Mouse (Mus musculus) kidney, postnatal 0 days (tissue): ENCODE data around the gene Dck. TPM values are rescaled to one million over a fixed set of nuclear protein-coding genes. Genes with fewer than 3 reads are reported as not detected.

ENCODE experiments used
- ATAC-seq: fragments of 200-750 bp; cut with Nextera tagmentation; replicated peaks from 2 replicates; pipeline ENCODE4 v1.8.0; 2017; ENCODE audit warnings: low read depth, moderate number of reproducible peaks, moderate TSS enrichment, moderate library complexity; ENCODE audit not compliant: low FRiP score
- DNase-seq: peaks from one replicate; pipeline ENCODE4 v3.0.0-alpha.2; 2016; ENCODE audit warnings: low spot score
- H3K27ac ChIP-seq: fragments of 300-500 bp; sonication (generic); 2 replicates; pipeline ENCODE4 v1.5.1; 2014; ENCODE audit warnings: mild to moderate bottlenecking
- H3K27me3 ChIP-seq: fragments of 300-500 bp; sonication (generic); 2 replicates; pipeline ENCODE4 v1.6.1; 2014; ENCODE audit warnings: low read length, mixed read lengths; ENCODE audit not compliant: insufficient read depth
- H3K36me3 ChIP-seq: fragments of 300-500 bp; sonication (generic); 2 replicates; pipeline ENCODE4 v1.6.1; 2014; ENCODE audit warnings: low read length, mixed read lengths; ENCODE audit not compliant: insufficient read depth
- H3K4me1 ChIP-seq: fragments of 300-500 bp; sonication (generic); replicated peaks from 2 replicates; pipeline ENCODE4 v1.6.1; 2014; ENCODE audit warnings: antibody characterized with exemption, low read length, mixed read lengths; ENCODE audit not compliant: insufficient read depth
- H3K4me2 ChIP-seq: fragments of 300-500 bp; sonication (generic); 2 replicates; pipeline ENCODE4 v1.6.1; 2014; ENCODE audit warnings: mild to moderate bottlenecking, low read length, moderate library complexity, mixed read lengths
- H3K4me3 ChIP-seq: fragments of 300-500 bp; sonication (generic); replicated peaks from 2 replicates; pipeline ENCODE4 v1.5.1; 2014; ENCODE audit warnings: low read depth, low read length
- H3K9ac ChIP-seq: fragments of 300-500 bp; sonication (generic); 2 replicates; pipeline ENCODE4 v1.6.1; 2014; ENCODE audit warnings: low read depth, low read length
- H3K9me3 ChIP-seq: fragments of 300-500 bp; sonication (generic); replicated peaks from 2 replicates; pipeline ENCODE4 v1.6.1; 2016; ENCODE audit warnings: low read length, inconsistent platforms, mixed read lengths
- CTCF ChIP-seq: IDR thresholded peaks from 2 replicates; pipeline ENCODE4 v1.5.1; 2016; ENCODE audit warnings: antibody characterized with exemption, low read depth, mild to moderate bottlenecking, moderate library complexity
- WGBS: fragments of 180-500 bp; shearing (Covaris S2); extraction: QIAGEN DNeasy Blood & Tissue Kit; methylation state at CpG from one replicate; pipeline ENCODE4 v1.1.7; 2014; 5-methylcytosine and 5-hydroxymethylcytosine counted together
- polyA plus RNA-seq: library from polyadenylated mRNA; unstranded; fragments of >200 nt; fragmentation: Nextera tagmentation; extraction: Ambion mirVana; gene quantifications from 2 replicates; pipeline ENCODE4 v1.2.1, GENCODE M21; 2015

Dck gene
- polyA plus RNA-seq, 1 experiment from 2014 or later = 20.3 TPM

DNA sequence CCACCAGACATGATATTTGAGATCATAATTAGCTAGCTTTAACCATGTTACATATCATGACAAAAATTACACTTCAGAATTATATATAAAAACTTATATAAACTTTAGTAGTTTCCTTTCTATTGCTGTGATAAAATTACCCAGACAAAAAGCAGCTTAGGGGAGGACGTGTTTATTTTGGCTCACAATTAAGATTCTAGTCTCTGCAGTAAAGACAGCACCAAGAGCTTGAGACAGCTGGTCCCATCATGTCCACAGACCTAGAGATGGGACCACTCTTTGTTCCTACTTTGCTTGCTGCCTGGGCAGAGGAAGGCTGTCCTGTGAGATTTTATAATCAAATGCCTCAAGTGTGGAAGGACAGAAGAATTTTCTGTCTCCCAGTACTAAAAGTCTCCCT lies 20.3 kb downstream of the Dck start:
- Histone ChIP-seq H3K36me3 (0 out of 2 replicates have a peak, but pooled peaks cover 7% of the 10 kb centered on the region), H3K27ac (no peak overlapping the region), H3K9me3 (no peaks in the 10 kb centered on the region), H3K9ac (no peak overlapping the region), H3K27me3 (no peaks in the 10 kb centered on the region), H3K4me1 (no peaks in the 10 kb centered on the region), H3K4me2 (no peak overlapping the region), H3K4me3 (no peak overlapping the region)
- ATAC-seq (no peak), DNase-seq (peak; percentile 57)
- no peak for TF ChIP-seq CTCF
- WGBS = 69% methylated on average over 1 of the region's 1 CpGs

- no peak for TF ChIP-seq CTCF
- H3K27me3 ChIP-seq = no peaks in the 10 kb centered on the region
- 42% methylated on average over 9 of the region's 9 CpGs for WGBS
- H3K27ac ChIP-seq = no peak overlapping the region
- H3K9ac ChIP-seq = no peak overlapping the region
- H3K36me3 ChIP-seq = no peaks in the 10 kb centered on the region
- no peak overlapping the region for H3K4me2 ChIP-seq
- H3K4me3 ChIP-seq = no peak overlapping the region
- ATAC-seq (no peak), DNase-seq (no peak)
- H3K9me3 ChIP-seq = no peaks in the 10 kb centered on the region
- H3K4me1 ChIP-seq = no peaks in the 10 kb centered on the region
These were observed 25.9 kb downstream of the Dck start for GRCm38 (mm10) chr5:88790675-88791074.

DNA sequence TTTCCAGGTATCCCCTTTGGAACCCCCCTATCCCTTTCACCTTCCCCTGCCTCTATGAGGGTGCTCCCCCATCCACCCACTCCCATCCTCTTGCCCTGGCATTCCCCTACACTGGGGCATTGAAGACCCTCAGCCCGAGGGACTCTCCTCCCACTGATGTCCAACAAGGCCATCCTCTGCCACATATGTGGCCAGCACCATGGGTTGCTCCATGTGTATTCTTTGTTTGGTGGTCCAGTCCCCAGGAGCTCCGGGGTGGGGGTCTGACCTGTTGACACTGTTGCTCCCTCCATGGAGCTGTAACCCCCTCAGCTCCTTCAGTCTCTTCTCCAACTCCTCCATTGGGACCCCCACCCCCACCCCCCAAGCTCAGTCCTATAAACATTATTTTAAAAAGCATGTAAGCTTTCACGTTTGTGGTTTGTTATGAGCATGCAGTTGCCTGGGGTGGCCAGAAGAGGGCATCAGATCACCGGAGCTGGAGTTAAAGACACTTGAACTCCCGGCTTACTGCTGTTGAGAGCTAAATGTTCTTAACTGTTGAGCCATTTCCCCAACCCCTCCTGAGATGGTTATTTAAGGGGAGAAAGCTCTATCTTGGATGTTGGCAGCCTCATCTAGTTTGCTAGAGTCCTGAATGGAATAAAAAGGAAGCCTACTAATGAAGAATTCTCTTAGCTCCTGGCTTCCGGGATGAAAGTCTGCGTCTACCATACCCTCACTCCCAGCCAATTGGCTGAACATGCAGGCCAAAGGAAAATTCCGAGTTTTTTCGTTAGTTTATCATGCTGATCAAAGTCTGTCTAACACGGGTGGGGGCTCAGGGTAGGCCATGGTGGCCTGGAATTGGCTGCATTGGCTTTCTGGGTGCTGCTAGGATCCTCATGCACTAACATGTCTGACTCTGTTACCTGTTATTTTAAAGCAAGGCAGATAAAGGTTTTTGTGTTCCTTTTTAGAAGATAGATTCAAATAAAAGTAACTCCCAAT lies 26.8 kb downstream of the Dck start:
- no peaks in the 10 kb centered on the region for H3K4me1 ChIP-seq
- ATAC-seq (0 out of 2 replicates have a peak, but pooled peaks have one; percentile 42), DNase-seq (peak; percentile 79)
- no peaks in the 10 kb centered on the region for H3K36me3 ChIP-seq
- no peaks in the 10 kb centered on the region for H3K9me3 ChIP-seq
- peak; percentile 87 for TF ChIP-seq CTCF
- 42% methylated on average over 10 of the region's 10 CpGs for WGBS
- no peaks in the 10 kb centered on the region for H3K27me3 ChIP-seq
- H3K27ac ChIP-seq = no peak overlapping the region
- H3K4me2 ChIP-seq = no peak overlapping the region
- H3K4me3 ChIP-seq = no peak overlapping the region
- H3K9ac ChIP-seq = no peak overlapping the region

DNA sequence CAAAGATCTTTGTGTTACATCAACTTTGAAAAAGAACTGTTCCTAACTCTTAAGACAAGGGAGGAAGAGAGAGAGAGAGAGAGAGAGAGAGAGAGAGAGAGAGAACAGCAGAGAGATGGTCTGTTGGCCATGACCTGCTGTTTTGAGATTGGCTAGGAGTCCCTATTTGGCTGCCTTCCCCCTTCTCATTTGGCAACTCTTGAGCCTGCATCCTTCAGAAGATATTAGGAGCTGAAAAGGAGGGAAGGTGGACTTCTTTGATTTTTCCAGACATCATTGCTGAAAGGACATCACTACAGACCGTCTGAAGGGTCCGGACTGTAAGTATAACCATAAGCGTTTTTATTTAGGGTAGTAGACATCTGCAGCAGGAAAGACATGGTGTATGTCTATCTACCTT lies 28.9 kb downstream of the Dck start:
- H3K4me1 ChIP-seq = no peaks in the 10 kb centered on the region
- H3K4me2 ChIP-seq = no peak overlapping the region
- H3K27ac ChIP-seq = no peak overlapping the region
- TF ChIP-seq CTCF = no peak
- ATAC-seq (no peak), DNase-seq (no peak)
- H3K27me3 ChIP-seq = no peaks in the 10 kb centered on the region
- H3K9me3 ChIP-seq = no peaks in the 10 kb centered on the region
- H3K9ac ChIP-seq = no peak overlapping the region
- H3K4me3 ChIP-seq = no peak overlapping the region
- WGBS = 88% methylated on average over 3 of the region's 3 CpGs
- H3K36me3 ChIP-seq = no peaks in the 10 kb centered on the region

DNA sequence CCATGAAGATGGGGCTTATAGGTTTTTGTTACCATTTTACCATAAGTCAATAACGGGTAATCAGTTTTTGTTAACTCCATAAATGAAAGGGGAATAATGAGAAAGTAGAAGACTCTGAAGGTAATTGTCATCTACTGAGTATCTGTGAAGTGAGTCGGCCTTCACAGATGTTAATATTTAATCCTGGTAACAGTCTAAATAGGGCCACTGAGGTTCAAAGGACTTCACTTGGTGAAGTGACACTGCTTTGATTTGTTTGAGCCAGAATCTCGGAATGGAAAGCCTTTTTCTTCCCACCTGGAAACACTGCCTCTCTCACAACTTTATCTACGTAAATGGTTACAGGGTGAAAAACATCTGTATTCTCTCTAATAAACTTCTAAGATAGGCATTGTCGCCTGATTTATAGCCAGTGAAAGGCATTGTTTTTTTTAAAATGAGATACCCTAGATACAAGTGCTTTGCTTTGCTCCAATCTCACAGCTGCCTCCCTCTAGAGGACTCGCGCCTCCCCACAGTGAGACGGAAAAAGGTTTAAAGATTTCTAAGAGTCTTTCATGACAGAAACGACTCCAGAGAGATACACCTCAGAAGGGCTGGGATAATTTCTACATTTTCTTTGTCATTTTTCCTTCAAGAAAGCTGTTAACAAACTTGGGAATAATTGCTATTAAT lies 31.3 kb downstream of the Dck start:
- no peak overlapping the region for H3K9ac ChIP-seq
- TF ChIP-seq CTCF = peak; percentile 30; the same call in 1 of the 2 replicates
- peak; percentile 67 for DNase-seq
- no peaks in the 10 kb centered on the region for H3K4me1 ChIP-seq
- ATAC-seq = peak; percentile 41; the same call in 1 of the 2 replicates
- H3K4me3 ChIP-seq = no peak overlapping the region
- peak overlapping the region; percentile 29 for H3K4me2 ChIP-seq
- peak overlapping the region; percentile 48; the same call in 1 of the 2 replicates for H3K27ac ChIP-seq
- 31% methylated on average over 9 of the region's 9 CpGs for WGBS
- no peaks in the 10 kb centered on the region for H3K36me3 ChIP-seq
- no peaks in the 10 kb centered on the region for H3K27me3 ChIP-seq
- no peaks in the 10 kb centered on the region for H3K9me3 ChIP-seq

DNA sequence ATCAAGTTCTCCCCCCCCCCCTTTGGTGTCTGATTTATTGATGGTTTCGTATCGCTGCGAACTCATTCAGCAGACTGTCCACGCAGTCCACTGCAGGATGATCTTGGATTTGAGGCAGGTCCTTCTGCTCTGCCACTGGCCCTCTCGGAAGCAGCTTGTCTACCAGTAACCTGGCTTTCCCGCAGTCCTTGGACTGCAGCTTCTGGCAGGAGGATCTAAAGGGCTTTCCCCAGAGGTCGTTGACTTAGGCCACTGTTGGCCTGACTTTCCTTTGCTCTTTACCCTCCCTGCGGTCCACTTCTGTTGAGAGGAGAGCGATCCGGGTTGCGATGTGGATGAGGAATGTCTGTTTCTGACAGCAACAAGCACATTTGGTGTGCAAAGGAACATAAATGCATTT lies 31.8 kb downstream of the Dck start:
- DNase-seq = peak; percentile 52
- ATAC-seq = peak; percentile 65
- Histone ChIP-seq H3K9ac (no peak overlapping the region), H3K9me3 (no peaks in the 10 kb centered on the region), H3K4me3 (no peak overlapping the region), H3K27me3 (no peaks in the 10 kb centered on the region), H3K36me3 (no peaks in the 10 kb centered on the region), H3K4me1 (no peaks in the 10 kb centered on the region), H3K4me2 (peak overlapping the region; percentile 29), H3K27ac (peak overlapping the region; percentile 48; the same call in 1 of the 2 replicates)
- TF ChIP-seq CTCF = no peak
- 19% methylated on average over 11 of the region's 11 CpGs for WGBS
